26 mouse cellular contexts compared by ENCODE assay signal in genomic region chr4:95775574-95775973, GRCm38 (mm10).
"Had no signal": no experiment of that assay in that cellular context is flagged by ENCODE, and none has a peak within 500 bp of the region (broad histone marks: within the 10 kb centered on the region; RNA-seq: fewer than 3 reads in every experiment).

No protein-coding gene starts in this region.

- H3K27me3 ChIP-seq: heart, embryonic 13.5 days; heart, embryonic 15.5 days; hindbrain, embryonic 13.5 days; hindbrain, embryonic 15.5 days; kidney, embryonic 15.5 days; limb, embryonic 13.5 days; limb, embryonic 15.5 days; liver, embryonic 12.5 days had no signal

- DNase-seq: gastrocnemius, adult 2 months; gastrocnemius, postnatal 10 days; gastrocnemius, postnatal 25 days; heart, adult 11 months; heart, adult 2 months; heart, postnatal 14 days; heart, postnatal 36 days; kidney, adult 11 months; kidney, adult 2 months; kidney, adult 9 months; kidney, postnatal 14 days; kidney, postnatal 4 days; layer of hippocampus, postnatal 36 days; left cerebral cortex, postnatal 4 days had no signal

- H3K36me3 ChIP-seq: heart, embryonic 13.5 days; heart, embryonic 15.5 days; hindbrain, embryonic 13.5 days; hindbrain, embryonic 15.5 days; kidney, embryonic 15.5 days; limb, embryonic 13.5 days; limb, embryonic 15.5 days; liver, embryonic 12.5 days had no signal

- H3K27ac ChIP-seq: gastrocnemius, adult 2 months; heart, adult 2 months; heart, embryonic 15.5 days; hindbrain, embryonic 13.5 days; hindbrain, embryonic 15.5 days; hindbrain, postnatal 0 days; kidney, embryonic 15.5 days; kidney, postnatal 0 days; layer of hippocampus, adult 2 months; limb, embryonic 13.5 days; limb, embryonic 15.5 days; liver, embryonic 12.5 days had no signal

- ATAC-seq: hindbrain, postnatal 0 days; intestine, embryonic 16.5 days; liver, embryonic 12.5 days had no signal

- H3K4me3 ChIP-seq: gastrocnemius, adult 2 months; heart, adult 2 months; heart, embryonic 13.5 days; heart, embryonic 15.5 days; hindbrain, embryonic 13.5 days; hindbrain, embryonic 15.5 days; kidney, embryonic 15.5 days; layer of hippocampus, adult 2 months; limb, embryonic 13.5 days; limb, embryonic 15.5 days; liver, embryonic 12.5 days had no signal

- H3K4me1 ChIP-seq: hindbrain, embryonic 13.5 days; hindbrain, embryonic 15.5 days had no signal
